Mouse (Mus musculus): Measurements from ENCODE around the gene Nlrp1b.

Gene Nlrp1b

DNA sequence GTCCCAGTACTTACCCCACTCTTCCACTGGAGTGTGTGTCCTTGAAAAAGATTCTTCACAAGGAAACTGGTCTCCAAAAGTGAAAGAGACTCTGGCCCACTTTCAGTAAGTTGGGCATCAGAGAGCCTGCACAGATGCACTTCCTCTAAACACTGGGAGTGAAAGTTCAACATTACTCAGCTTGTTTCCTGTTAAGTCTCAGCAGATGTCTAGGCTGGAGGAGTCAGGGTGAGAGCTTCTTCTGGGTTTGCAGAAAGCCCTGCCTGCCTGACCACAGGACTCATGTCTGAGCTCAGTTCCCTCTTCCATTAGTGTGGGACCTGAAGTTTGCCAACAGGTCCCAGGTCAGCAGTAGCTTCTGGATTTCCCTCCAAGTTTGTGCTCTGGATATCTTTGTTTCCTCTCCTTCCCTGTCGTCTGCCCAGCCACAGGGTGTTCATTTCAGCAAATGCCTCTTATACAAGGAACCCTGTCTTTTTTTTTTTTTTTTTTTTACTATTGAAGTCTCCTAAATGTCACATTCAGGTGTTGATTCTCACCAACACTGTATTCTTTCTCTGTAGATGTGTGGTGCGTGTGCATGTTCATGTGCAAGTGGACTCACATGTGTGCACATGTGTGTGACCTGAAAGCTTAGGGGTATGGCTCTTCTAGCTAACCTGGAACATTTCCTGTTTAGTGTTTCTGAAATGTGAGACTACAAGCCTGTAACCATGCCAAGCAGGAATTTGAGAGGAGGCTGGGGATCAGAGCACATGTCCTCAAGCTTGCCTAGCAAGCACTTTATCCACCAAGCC is at the start of gene Nlrp1b:
Gene Nlrp1b, minus strand, starts transcription at position 50 of the 797 bp plus-strand sequence.
- DNase-seq (ENCODE audit: low spot score) = no peak

DNA sequence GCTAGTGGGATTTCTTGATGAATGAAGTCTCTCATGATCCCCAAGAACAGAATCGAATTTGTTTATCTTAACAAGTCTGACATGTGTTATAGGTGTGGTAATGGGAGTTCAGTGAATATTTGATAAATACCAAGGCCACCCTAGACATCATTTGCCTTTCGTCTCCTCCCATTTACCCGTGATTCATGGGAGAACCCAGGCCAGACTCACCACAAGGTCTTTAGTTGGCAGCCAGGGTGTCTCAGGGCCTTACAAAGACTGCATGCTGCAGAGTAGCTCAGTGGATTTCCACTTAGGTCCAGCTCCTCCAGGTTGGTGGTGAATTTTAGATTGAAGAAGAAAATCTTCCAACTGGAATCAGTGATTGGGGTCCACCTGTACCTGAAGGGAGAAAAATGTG is 30.5 kb upstream of the Nlrp1b start:
- no peak for DNase-seq (ENCODE audit: low spot score)

- no peak for DNase-seq (ENCODE audit: low spot score)
Measured at GRCm38 (mm10) chr11:71251333-71251732, 20.8 kb upstream of the Nlrp1b start.

- DNase-seq (ENCODE audit: low spot score) = no peak
Measured at GRCm38 (mm10) chr11:71224614-71225013, 5.9 kb downstream of the Nlrp1b start.

DNA sequence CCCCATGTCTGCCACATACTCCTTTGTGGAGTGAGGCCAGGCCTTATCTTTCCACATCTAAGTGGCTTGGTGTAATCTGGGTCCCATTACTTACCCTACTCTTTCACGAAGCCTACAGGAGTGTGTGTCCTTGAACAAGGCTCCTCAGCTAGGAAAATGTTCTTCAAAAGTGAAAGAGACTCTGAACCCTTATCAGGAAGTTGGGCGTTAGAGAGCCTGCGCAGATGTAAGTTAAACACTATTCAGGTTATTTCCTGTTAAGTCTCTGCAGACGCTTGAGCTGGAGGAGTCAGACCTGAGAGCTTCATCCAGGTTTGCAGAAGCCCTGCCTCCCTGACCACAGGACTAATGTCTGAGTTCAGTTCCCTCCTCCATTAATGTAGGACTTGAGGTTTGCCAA is 27.8 kb downstream of the Nlrp1b start:
- DNase-seq (ENCODE audit: low spot score) = no peak

- DNase-seq (ENCODE audit: low spot score) = no peak
Measured at GRCm38 (mm10) chr11:71199349-71199748, 31.2 kb downstream of the Nlrp1b start.

DNA sequence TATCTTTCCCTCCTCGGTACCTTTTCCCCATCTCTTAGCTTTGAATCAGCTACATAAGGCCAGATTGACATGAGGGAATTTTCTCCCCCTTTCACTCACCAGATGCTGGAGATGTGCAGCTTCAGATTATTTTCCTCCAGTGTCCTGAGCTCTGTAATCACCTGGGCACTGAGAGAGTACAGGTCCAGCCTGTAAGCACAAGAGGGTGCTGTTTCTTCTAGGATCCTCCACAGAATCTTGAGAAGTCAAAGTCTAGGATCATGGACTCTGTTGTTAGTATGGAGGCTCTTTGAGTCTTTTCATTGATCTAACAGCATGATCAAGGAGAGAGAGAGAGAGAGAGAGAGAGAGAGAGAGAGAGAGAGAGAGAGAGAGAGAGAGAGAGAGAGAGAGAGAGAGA is 60.9 kb downstream of the Nlrp1b start:
- no peak for DNase-seq (ENCODE audit: low spot score)

- DNase-seq (ENCODE audit: low spot score) = no peak
Measured at GRCm38 (mm10) chr11:71164139-71164538, 66.4 kb downstream of the Nlrp1b start.

DNA sequence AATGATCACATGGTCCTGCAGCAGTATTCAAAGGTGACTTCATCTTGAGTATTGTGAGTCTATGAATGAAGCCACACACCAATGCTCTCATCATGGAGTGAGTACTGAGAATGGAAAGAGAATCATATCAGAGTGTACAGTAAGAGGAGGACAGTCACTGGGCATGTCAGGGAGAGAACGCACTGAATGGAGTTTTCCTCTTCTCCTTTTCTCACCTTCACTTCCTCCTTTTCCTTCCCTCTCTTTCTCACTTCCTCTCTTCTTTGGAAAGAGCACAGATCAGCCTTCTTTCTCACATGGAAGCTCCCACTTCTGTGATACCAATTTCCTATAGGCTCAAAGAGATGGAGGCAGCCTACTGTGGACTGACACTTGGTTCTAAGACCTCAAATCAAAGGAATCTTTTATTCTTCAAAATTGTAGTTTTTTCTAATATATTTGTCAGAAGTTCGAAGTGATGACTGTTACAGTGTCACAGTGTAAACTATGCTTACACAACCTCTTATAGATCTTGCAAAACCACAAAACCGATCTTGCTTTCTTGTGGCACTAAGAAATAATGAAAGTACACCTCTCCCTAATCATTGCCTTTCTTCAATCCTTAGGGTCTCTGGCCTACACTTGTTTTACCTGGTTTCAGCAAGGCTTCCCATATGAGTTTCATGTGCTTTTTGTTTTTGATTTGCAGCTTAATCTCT is 70.9 kb downstream of the Nlrp1b start:
- no peak for DNase-seq (ENCODE audit: low spot score)

- no peak for DNase-seq (ENCODE audit: low spot score)
Measured at GRCm38 (mm10) chr11:71155272-71155671, 75.3 kb downstream of the Nlrp1b start.

DNA sequence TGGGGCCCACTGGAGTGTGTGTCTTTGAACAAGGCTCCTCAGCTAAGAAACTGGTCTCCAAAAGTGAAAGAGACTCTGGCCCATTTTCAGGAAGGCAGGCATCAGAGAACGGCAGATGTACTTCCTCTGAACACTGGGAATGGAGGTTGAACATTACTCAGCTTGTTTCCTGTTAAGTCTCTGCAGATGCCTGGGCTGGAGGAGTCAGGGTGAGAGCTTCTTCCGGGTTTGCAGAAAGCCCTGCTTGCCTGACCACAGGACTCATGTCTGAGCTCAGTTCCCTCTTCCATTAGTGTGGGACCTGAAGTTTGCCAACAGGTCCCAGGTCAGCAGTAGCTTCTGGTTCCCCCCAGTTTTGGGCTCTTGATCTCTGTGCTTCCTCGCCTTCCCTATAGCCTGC is 85.9 kb downstream of the Nlrp1b start, which contains the start of gene Nlrp1a:
Gene Nlrp1a, minus strand, starts transcription at position 44 of the 400 bp plus-strand sequence.
- DNase-seq (ENCODE audit: low spot score) = no peak

DNA sequence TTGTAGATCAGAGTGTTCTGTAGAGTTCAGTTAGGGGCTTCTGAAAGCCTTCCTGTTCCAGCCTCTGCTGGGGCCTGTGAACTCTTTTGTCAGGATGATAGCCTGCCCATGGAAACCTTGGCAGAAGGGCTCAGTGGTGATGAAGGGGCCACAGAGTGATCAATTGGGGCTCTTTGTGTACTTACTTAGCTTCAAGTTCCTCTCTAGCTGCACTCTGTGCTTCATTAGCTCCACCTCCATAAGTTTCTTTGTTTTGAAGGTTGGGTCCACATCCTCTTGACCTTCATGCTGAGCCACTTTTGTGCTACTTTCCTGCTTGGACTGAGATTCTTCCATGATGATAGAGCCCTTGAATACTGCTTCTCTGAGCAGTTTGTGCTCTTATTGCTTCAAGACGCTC is 88.5 kb downstream of the Nlrp1b start:
- no peak for DNase-seq (ENCODE audit: low spot score)

DNA sequence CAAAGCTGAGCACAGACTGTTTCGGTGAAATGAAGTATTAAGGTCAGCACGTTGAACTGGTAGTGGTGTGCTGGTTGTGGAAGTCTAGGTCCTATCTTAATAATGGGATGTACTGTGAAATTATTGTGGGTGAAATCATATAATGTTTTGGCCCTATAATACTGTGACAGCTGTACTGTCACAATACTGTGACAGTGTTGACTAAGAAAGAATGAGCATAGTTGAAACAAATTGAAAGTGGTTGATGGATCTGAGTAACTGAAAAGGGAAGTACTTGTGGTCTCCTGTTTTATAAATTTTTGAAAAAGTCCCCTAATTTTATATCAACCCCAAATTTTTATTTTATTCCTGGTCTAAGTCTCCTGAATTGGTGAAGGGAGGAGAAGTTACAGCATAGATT is 123.4 kb downstream of the Nlrp1b start:
- DNase-seq (ENCODE audit: low spot score) = no peak

GRCm38 (mm10) chr11:71106261-71107021 is 124.1 kb downstream of the Nlrp1b start:
- no peak for DNase-seq (ENCODE audit: low spot score)

- no peak for DNase-seq (ENCODE audit: low spot score)
Measured at GRCm38 (mm10) chr11:71103931-71104330, 126.6 kb downstream of the Nlrp1b start.
